Mouse (Mus musculus) bone marrow macrophage, adult 2 months (primary cell): Measurements from ENCODE around the gene Prkn.

Experiments
- CTCF ChIP-seq: IDR thresholded peaks from 2 replicates; pipeline ENCODE4 v1.5.1; 2012; ENCODE audit warnings: low read depth, mild to moderate bottlenecking, low read length, moderate library complexity
- POLR2A ChIP-seq: IDR thresholded peaks from 2 replicates; pipeline ENCODE4 v1.6.1; 2012; ENCODE audit warnings: mild to moderate bottlenecking, low read depth, low read length, borderline replicate concordance

DNA sequence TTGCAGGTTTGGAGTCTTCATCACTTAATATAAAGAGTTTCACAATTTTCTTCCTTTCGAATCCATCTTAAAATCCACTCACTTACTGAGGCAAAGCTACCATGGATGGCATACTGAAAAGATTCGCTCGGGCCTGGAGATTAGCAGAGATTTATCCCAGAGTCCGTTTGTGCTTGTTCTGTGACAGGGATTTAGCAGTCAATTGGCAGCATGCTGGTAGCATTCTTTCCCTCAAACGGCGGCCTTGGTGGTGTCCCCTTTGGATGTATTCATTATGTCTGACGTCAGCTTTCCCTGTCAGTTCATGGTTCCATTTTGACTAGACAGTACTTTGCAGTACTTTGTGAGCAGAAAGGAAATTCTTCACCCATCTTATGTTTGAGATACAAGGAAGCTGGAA lies 662.4 kb downstream of the Prkn start:
- no peak for TF ChIP-seq POLR2A
- TF ChIP-seq CTCF: no peak
